Mouse (Mus musculus): ENCODE measurements at regions not wholly inside any gene's neighbourhood (a gene's known extent, or its start where the extent isn't known, plus 50 kb on each side); places are given as distances from the start of the nearest gene placed in this dataset.

DNA sequence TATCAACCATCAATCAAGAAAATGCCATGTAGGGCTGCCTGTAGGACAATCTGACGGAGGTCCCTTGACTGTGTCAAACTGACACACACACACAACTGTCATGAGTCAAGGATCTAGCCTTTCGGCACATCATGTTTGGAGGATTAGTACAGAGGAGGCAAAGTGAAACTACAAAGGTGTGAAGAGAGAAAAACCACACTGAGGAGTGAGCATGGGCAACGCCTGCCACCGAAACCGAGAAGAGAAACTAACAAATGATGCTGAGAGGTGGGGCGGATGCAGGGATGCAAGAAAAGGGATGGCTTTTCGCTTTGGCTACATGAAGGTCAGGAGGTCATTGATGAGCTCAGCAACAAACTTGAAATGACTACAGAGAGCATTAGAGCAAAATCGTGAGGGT, 111.8 kb upstream of the Bach2 start:
- no peaks in the 10 kb centered on the region for H3K27me3 ChIP-seq (ENCODE audit: control insufficient read depth, insufficient read depth, low read length)
- no peak for ATAC-seq (ENCODE audit: insufficient read depth, low read depth)
- no peaks in the 10 kb centered on the region for H3K36me3 ChIP-seq (replicated peaks; ENCODE audit: control insufficient read depth, insufficient read depth, low read length)
- 74% methylated on average over 8 of the region's 8 CpGs for WGBS
- H3K9me3 ChIP-seq (replicated peaks; ENCODE audit: control insufficient read depth, low read length), result no peaks in the 10 kb centered on the region
- no peak for DNase-seq (ENCODE audit: low spot score)
- TF ChIP-seq CTCF (IDR thresholded peaks at IDR 0.05; ENCODE audit: low read depth), result no peak
- TF ChIP-seq EP300 (IDR thresholded peaks at IDR 0.05; ENCODE audit: low read depth), result no peak
- H3K9ac ChIP-seq (replicated peaks; ENCODE audit: low read depth, low read length), result no peak overlapping the region
- no peak overlapping the region for H3K27ac ChIP-seq (ENCODE audit: low read depth)
- no peak overlapping the region for H3K4me3 ChIP-seq (ENCODE audit: low read depth, low read length)
- no peak overlapping the region for H3K4me2 ChIP-seq (ENCODE audit: low read depth, low read length)
- no peaks in the 10 kb centered on the region for H3K4me1 ChIP-seq (ENCODE audit: control insufficient read depth, insufficient read depth)

DNA sequence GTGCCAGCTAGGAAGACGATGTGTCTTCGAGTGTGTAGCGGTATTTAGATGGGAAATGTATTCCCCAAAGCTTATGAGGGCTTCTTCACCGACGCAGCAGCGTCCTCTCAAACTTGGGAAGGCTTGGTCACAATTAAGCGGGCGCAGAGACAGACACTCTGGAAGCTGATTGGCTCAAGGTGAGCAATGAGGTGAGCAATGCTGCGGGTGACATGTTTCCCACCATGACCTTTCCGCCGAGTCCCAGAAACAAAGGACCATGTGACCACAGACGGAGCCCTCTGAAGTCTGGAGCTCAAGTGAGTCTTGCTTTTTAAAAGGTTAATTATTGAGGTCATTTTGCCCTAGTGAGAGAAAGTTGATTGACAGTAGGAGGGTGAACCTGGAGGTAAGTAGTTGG, 108.0 kb upstream of the Bach2 start:
- no peaks in the 10 kb centered on the region for H3K4me1 ChIP-seq (ENCODE audit: control insufficient read depth, insufficient read depth)
- DNase-seq (ENCODE audit: low spot score) (no peak), ATAC-seq (ENCODE audit: insufficient read depth, low read depth) (no peak)
- H3K27me3 ChIP-seq (ENCODE audit: control insufficient read depth, insufficient read depth, low read length), result no peaks in the 10 kb centered on the region
- H3K4me2 ChIP-seq (ENCODE audit: low read depth, low read length), result no peak overlapping the region
- WGBS, result 73% methylated on average over 12 of the region's 12 CpGs
- no peak overlapping the region for H3K9ac ChIP-seq (replicated peaks; ENCODE audit: low read depth, low read length)
- H3K36me3 ChIP-seq (replicated peaks; ENCODE audit: control insufficient read depth, insufficient read depth, low read length), result no peaks in the 10 kb centered on the region
- H3K4me3 ChIP-seq (ENCODE audit: low read depth, low read length), result no peak overlapping the region
- no peak for TF ChIP-seq CTCF (IDR thresholded peaks at IDR 0.05; ENCODE audit: low read depth)
- no peak for TF ChIP-seq EP300 (IDR thresholded peaks at IDR 0.05; ENCODE audit: low read depth)
- no peak overlapping the region for H3K27ac ChIP-seq (ENCODE audit: low read depth)
- H3K9me3 ChIP-seq (replicated peaks; ENCODE audit: control insufficient read depth, low read length), result no peaks in the 10 kb centered on the region

DNA sequence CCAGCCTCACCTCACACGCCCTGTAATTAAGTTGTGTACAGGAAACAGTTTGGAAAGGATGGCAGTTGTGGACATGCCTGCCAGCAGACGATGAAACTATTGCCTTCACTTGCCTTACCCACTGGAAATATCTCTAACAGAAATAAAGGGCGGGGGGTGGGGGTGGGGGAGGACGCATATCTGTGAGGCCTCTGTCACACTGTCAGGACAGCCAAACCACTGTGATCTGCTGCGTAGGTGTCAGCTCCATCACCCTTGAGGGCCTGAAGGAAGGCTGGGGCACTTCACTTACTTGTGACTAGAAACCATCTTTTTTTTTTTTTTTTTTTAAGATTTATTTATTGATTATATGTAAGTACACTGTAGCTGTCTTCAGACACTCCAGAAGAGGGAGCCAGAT, 106.8 kb upstream of the Bach2 start:
- H3K9me3 ChIP-seq (replicated peaks; ENCODE audit: control insufficient read depth, low read length), result no peaks in the 10 kb centered on the region
- 73% methylated on average over 5 of the region's 5 CpGs for WGBS

GRCm38 (mm10) chr4:32136151-32136550, 102.5 kb upstream of the Bach2 start:
- no peak overlapping the region for H3K27ac ChIP-seq (ENCODE audit: low read depth)
- H3K9me3 ChIP-seq (replicated peaks; ENCODE audit: control insufficient read depth, low read length), result no peaks in the 10 kb centered on the region
- H3K4me1 ChIP-seq (ENCODE audit: control insufficient read depth, insufficient read depth), result peaks cover 5% of the 10 kb centered on the region
- H3K9ac ChIP-seq (replicated peaks; ENCODE audit: low read depth, low read length), result no peak overlapping the region
- 74% methylated on average over 10 of the region's 10 CpGs for WGBS
- ATAC-seq (ENCODE audit: insufficient read depth, low read depth) (no peak), DNase-seq (ENCODE audit: low spot score) (no peak)
- no peaks in the 10 kb centered on the region for H3K27me3 ChIP-seq (ENCODE audit: control insufficient read depth, insufficient read depth, low read length)
- no peak overlapping the region for H3K4me2 ChIP-seq (ENCODE audit: low read depth, low read length)
- H3K36me3 ChIP-seq (replicated peaks; ENCODE audit: control insufficient read depth, insufficient read depth, low read length), result no peaks in the 10 kb centered on the region
- H3K4me3 ChIP-seq (ENCODE audit: low read depth, low read length), result no peak overlapping the region
- TF ChIP-seq EP300 (IDR thresholded peaks at IDR 0.05; ENCODE audit: low read depth), result no peak
- no peak for TF ChIP-seq CTCF (IDR thresholded peaks at IDR 0.05; ENCODE audit: low read depth)

More for the DNA sequence above, 106.8 kb upstream of the Bach2 start:
- H3K4me2 ChIP-seq (ENCODE audit: low read depth, low read length), result no peak overlapping the region
- no peak for TF ChIP-seq CTCF (IDR thresholded peaks at IDR 0.05; ENCODE audit: low read depth)
- TF ChIP-seq EP300 (IDR thresholded peaks at IDR 0.05; ENCODE audit: low read depth), result no peak
- H3K4me3 ChIP-seq (ENCODE audit: low read depth, low read length), result no peak overlapping the region
- ATAC-seq (ENCODE audit: insufficient read depth, low read depth) (no peak), DNase-seq (ENCODE audit: low spot score) (no peak)
- no peaks in the 10 kb centered on the region for H3K36me3 ChIP-seq (replicated peaks; ENCODE audit: control insufficient read depth, insufficient read depth, low read length)
- H3K27me3 ChIP-seq (ENCODE audit: control insufficient read depth, insufficient read depth, low read length), result no peaks in the 10 kb centered on the region
- H3K4me1 ChIP-seq (ENCODE audit: control insufficient read depth, insufficient read depth), result no peaks in the 10 kb centered on the region
- no peak overlapping the region for H3K9ac ChIP-seq (replicated peaks; ENCODE audit: low read depth, low read length)
- H3K27ac ChIP-seq (ENCODE audit: low read depth), result no peak overlapping the region

DNA sequence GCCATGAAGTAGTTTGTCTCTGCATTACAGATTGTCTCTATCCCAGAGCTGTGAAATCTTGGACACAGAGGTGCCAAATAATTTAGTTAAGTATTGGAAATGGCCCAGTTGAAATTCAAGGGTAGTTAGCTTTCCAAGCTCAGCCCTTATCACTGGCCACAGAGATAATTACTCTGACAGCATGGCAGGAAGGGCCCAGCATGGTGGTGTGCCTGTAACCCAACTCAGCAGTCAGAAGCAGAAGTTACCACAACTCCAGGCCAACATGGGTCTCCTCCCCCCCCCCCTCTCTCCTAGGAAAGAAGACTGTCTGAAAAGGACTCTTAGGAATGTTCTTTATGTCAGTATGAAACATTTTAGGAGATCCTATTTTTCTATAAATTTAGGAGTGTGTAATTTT, 101.4 kb upstream of the Bach2 start:
- no peak overlapping the region for H3K27ac ChIP-seq (ENCODE audit: low read depth)
- H3K36me3 ChIP-seq (replicated peaks; ENCODE audit: control insufficient read depth, insufficient read depth, low read length), result no peaks in the 10 kb centered on the region
- H3K27me3 ChIP-seq (ENCODE audit: control insufficient read depth, insufficient read depth, low read length), result no peaks in the 10 kb centered on the region
- no peak for DNase-seq (ENCODE audit: low spot score)
- ATAC-seq (ENCODE audit: insufficient read depth, low read depth), result no peak
- TF ChIP-seq EP300 (IDR thresholded peaks at IDR 0.05; ENCODE audit: low read depth), result no peak
- TF ChIP-seq CTCF (IDR thresholded peaks at IDR 0.05; ENCODE audit: low read depth), result no peak
- H3K4me3 ChIP-seq (ENCODE audit: low read depth, low read length), result no peak overlapping the region
- H3K9me3 ChIP-seq (replicated peaks; ENCODE audit: control insufficient read depth, low read length), result no peaks in the 10 kb centered on the region
- H3K9ac ChIP-seq (replicated peaks; ENCODE audit: low read depth, low read length), result no peak overlapping the region
- H3K4me2 ChIP-seq (ENCODE audit: low read depth, low read length), result no peak overlapping the region
- peaks cover 5% of the 10 kb centered on the region for H3K4me1 ChIP-seq (ENCODE audit: control insufficient read depth, insufficient read depth)

DNA sequence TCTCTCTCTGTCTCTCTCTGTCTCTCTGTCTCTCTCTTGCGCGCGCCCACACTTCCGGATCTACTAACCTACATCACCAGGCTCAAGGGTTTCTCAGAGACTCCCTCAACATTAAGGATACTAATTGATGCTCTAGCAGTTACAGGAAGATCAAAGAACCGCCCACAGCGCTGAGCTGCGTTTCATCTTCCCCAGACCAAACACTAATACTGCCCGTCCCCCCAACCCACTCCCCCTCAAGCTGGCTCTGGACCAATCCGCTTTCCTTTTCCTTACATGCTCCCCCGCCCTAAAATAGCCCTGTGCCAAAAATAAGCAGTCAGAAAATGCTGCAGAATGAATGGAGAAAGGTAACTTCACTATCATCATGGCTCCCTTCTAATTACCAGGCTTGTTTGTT, 100.6 kb upstream of the Bach2 start:
- Histone ChIP-seq H3K36me3 (replicated peaks; ENCODE audit: control insufficient read depth, insufficient read depth, low read length) (no peaks in the 10 kb centered on the region), H3K4me1 (ENCODE audit: control insufficient read depth, insufficient read depth) (peaks cover 5% of the 10 kb centered on the region), H3K4me2 (ENCODE audit: low read depth, low read length) (no peak overlapping the region), H3K27me3 (ENCODE audit: control insufficient read depth, insufficient read depth, low read length) (no peaks in the 10 kb centered on the region), H3K9me3 (replicated peaks; ENCODE audit: control insufficient read depth, low read length) (no peaks in the 10 kb centered on the region), H3K27ac (ENCODE audit: low read depth) (no peak overlapping the region), H3K4me3 (ENCODE audit: low read depth, low read length) (no peak overlapping the region), H3K9ac (replicated peaks; ENCODE audit: low read depth, low read length) (no peak overlapping the region)
- no peak for TF ChIP-seq CTCF (IDR thresholded peaks at IDR 0.05; ENCODE audit: low read depth)
- TF ChIP-seq EP300 (IDR thresholded peaks at IDR 0.05; ENCODE audit: low read depth), result no peak
- 63% methylated on average over 10 of the region's 10 CpGs for WGBS
- no peak for DNase-seq (ENCODE audit: low spot score)
- ATAC-seq (ENCODE audit: insufficient read depth, low read depth), result no peak

Measured in heart, postnatal 0 days (tissue).